Mouse (Mus musculus) right cerebral cortex, postnatal 4 days (tissue): Measurements from ENCODE around the gene Egfr.

Experiments
- DNase-seq: peaks from one replicate; pipeline ENCODE4 v3.0.0-alpha.2; 2022

Egfr gene

GRCm38 (mm10) chr11:16781604-16782003 is 29.6 kb downstream of the Egfr start:
- no peak for DNase-seq

- no peak for DNase-seq
These were observed 32.1 kb downstream of the Egfr start for GRCm38 (mm10) chr11:16783926-16784659.

GRCm38 (mm10) chr11:16792638-16793585 is 40.9 kb downstream of the Egfr start:
- no peak for DNase-seq

- no peak for DNase-seq
These were observed 43.0 kb downstream of the Egfr start for GRCm38 (mm10) chr11:16795012-16795411.

- DNase-seq = no peak
These were observed 43.5 kb downstream of the Egfr start for GRCm38 (mm10) chr11:16795513-16795912.

- DNase-seq = no peak
These were observed 45.5 kb downstream of the Egfr start for GRCm38 (mm10) chr11:16797456-16797855.

- no peak for DNase-seq
These were observed 46.1 kb downstream of the Egfr start for GRCm38 (mm10) chr11:16798136-16798535.

GRCm38 (mm10) chr11:16800507-16800906 is 48.5 kb downstream of the Egfr start:
- DNase-seq = no peak

- no peak for DNase-seq
These were observed 50.7 kb downstream of the Egfr start for GRCm38 (mm10) chr11:16802668-16803067.

GRCm38 (mm10) chr11:16804016-16804415 is 52.0 kb downstream of the Egfr start:
- no peak for DNase-seq

- DNase-seq = no peak
These were observed 53.9 kb downstream of the Egfr start for GRCm38 (mm10) chr11:16805886-16806285.

- no peak for DNase-seq
These were observed 57.4 kb downstream of the Egfr start for GRCm38 (mm10) chr11:16809161-16809967.

GRCm38 (mm10) chr11:16810086-16810485 is 58.1 kb downstream of the Egfr start:
- no peak for DNase-seq

GRCm38 (mm10) chr11:16813298-16813697 is 61.3 kb downstream of the Egfr start:
- no peak for DNase-seq

- DNase-seq = no peak
These were observed 64.4 kb downstream of the Egfr start for GRCm38 (mm10) chr11:16816414-16816813.

- no peak for DNase-seq
These were observed 65.5 kb downstream of the Egfr start for GRCm38 (mm10) chr11:16817336-16818034.

- DNase-seq = no peak
These were observed 67.4 kb downstream of the Egfr start for GRCm38 (mm10) chr11:16819424-16819823.

GRCm38 (mm10) chr11:16820138-16820537 is 68.1 kb downstream of the Egfr start:
- no peak for DNase-seq

- no peak for DNase-seq
These were observed 69.8 kb downstream of the Egfr start for GRCm38 (mm10) chr11:16821668-16822254.

GRCm38 (mm10) chr11:16823830-16824545 is 72.0 kb downstream of the Egfr start:
- no peak for DNase-seq

GRCm38 (mm10) chr11:16829468-16829867 is 77.5 kb downstream of the Egfr start:
- DNase-seq = no peak
